Mouse (Mus musculus): ENCODE data around the gene Rraga. TPM values are rescaled to one million over a fixed set of nuclear protein-coding genes. Genes with fewer than 3 reads are reported as not detected.

Rraga gene
- 156 and 169 TPM in 2 replicates for polyA plus RNA-seq (2015; fragmentation: Nextera tagmentation; extraction: Ambion mirVana)

DNA sequence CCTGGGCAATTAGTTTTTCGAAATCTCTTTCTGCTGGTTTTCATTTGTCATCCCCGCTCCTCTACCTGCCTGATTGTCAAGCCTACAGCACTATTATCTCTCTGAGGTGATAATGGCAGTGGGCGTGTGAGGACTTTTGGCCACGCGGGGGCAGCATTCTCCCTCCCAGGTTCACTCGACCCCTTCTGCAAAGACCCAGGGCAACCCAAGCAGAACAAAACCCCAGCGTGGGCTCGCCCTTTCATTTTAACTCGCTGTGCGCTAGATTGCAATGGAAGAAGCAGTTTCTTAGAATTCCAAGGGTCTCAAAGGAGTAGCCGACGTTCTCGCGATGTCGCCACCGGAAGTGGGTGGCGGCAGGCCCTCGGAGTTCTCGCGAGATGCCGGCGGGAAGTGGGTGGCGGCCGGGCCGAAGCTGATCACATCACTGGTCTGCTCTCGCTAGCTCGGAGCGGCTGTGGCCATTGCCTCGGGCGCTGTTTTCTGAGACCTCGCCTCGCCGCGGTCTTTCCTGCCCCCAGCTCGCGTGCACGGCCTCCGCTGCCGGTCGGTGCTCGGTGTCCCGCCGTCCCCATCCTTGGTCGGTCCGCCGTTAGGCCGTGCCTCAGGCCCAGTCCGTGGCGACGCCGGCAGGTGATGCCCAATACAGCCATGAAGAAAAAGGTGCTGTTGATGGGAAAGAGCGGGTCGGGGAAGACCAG, at the start of gene Rraga:
Gene Rraga, plus strand, starts transcription at position 386 of the 701 bp plus-strand sequence.
- no peaks in the 10 kb centered on the region for H3K9me3 ChIP-seq (replicated peaks; ENCODE audit: control insufficient read depth, low read length, poor library complexity, severe bottlenecking)
- H3K36me3 ChIP-seq (ENCODE audit: control insufficient read depth, insufficient read depth, low read length) = no peaks in the 10 kb centered on the region
- H3K4me2 ChIP-seq (ENCODE audit: low read length) = peak within 1 kb of the TSS; percentile 68
- peak; percentile 98 for ATAC-seq
- peak within 1 kb of the TSS; percentile 83 for H3K4me3 ChIP-seq (ENCODE audit: low read depth, low read length)
- peak within 1 kb of the TSS; percentile 87 for H3K9ac ChIP-seq (ENCODE audit: low read depth, low read length)
- H3K27me3 ChIP-seq (ENCODE audit: control insufficient read depth, insufficient read depth, low read depth, low read length) = no peaks in the 10 kb centered on the region
- peak within 1 kb of the TSS; percentile 98 for H3K27ac ChIP-seq (ENCODE audit: low read length)
- under 1% methylated on average over 52 of the region's 53 CpGs for WGBS
- peaks cover 27% of the 10 kb centered on the region for H3K4me1 ChIP-seq (ENCODE audit: control insufficient read depth, insufficient read depth, low read length)

DNA sequence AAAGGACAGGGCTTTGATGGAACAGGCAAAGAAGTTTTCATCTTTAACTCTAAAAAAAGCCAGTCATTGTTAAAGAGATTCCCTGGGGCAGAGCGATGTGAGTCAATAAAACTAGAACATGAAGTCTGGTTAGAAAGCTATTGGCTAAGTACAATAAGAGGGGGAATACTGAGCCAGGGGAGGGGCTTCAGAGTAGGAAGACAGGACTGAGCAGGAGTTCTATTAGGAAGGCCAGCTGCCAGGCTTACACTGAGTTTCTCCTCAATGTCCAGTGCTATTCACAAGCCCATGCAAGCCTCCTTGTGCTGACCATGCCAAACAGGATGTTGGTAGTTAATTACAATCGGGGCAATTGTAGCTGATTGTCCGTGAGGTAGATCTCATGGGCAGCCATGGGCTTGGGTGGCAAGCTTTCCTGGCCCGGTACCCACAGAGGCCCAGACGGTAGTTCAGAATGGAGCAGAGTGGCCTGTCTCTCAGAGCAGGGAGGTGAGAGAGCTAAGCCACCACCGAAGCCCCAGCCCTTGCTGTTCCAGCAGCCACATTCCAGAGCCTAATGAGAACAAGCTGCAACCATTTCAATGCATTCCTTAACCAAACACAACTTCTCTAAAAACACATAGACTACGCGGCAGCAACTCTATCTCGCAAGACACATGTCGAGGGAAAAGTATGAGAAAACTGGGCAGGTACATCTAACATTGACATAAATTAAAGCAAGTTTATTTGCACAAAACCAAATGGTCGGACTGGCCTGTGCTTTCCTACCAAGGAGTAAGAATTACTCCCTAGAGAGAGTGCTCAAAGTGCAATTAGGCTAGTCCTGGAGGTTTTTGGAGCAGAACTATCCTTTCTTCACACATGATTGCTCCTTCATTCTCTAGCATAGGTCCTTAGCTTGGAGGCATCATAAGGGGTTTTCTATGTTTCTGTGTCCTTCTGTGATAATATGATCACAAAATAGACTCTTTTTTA, 48.0 kb upstream of the Rraga start:
- Histone ChIP-seq H3K27me3 (ENCODE audit: control insufficient read depth, insufficient read depth, low read depth, low read length) (no peaks in the 10 kb centered on the region), H3K27ac (ENCODE audit: low read length) (no peak overlapping the region), H3K4me2 (ENCODE audit: low read length) (no peak overlapping the region), H3K4me1 (ENCODE audit: control insufficient read depth, insufficient read depth, low read length) (no peaks in the 10 kb centered on the region), H3K9ac (ENCODE audit: low read depth, low read length) (no peak overlapping the region), H3K4me3 (ENCODE audit: low read depth, low read length) (no peak overlapping the region), H3K9me3 (replicated peaks; ENCODE audit: control insufficient read depth, low read length, poor library complexity, severe bottlenecking) (no peaks in the 10 kb centered on the region), H3K36me3 (ENCODE audit: control insufficient read depth, insufficient read depth, low read length) (no peaks in the 10 kb centered on the region)
- WGBS = 86% methylated on average over 11 of the region's 11 CpGs
- ATAC-seq = no peak

DNA sequence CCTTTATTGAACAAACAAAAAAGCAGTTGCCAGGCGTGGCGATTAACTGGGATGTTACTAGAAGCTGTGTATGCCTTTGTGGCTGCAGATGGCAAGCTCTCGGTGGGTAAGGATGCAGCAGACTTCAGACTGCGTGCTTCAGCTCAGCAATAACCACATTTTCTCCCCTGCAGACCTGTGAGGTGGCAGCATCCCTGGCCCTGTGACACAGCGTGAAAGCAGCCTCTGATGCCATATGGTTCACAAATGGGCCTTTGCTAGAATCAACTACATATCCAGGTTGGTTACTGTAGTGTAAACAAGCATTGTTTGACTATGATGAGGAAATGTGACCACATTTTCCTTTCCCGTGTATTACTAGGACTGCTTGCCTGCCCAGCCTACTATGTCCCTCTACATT, 46.3 kb upstream of the Rraga start:
- Histone ChIP-seq H3K9me3 (replicated peaks; ENCODE audit: control insufficient read depth, low read length, poor library complexity, severe bottlenecking) (no peaks in the 10 kb centered on the region), H3K4me2 (ENCODE audit: low read length) (no peak overlapping the region)
- WGBS = 79% methylated on average over 6 of the region's 6 CpGs

DNA sequence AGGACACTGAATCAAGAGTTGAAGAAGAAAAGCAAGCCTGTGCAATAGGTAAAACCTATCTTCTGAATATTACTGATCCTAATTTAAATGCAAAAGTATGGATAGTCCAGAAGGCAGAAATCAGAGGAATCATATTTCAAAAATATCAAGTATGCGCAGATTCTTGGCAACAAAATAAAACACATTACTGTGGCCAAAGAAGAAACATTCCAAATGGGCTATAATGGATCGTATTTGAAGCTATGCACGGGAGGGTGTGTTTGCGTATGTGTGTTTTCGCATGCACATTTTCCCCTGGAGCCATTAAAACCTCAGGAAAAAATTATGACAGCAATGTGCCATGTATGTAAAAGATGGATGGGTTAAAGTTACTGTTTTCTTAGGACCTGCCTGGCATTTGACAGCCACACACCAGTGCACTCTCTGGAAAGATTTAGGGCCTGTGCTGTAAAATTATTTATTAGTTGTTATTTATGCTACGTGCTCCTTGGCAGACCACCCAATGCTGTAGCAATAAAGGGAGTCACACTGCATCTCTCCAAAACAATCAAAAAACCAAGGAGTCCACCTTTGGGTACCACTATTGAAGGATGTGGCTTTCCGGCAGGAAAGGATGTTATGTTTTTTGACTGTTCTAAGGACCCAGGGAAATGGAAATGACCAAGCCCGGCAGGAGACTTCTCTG, 41.9 kb upstream of the Rraga start:
- no peak overlapping the region for H3K27ac ChIP-seq (ENCODE audit: low read length)
- no peaks in the 10 kb centered on the region for H3K27me3 ChIP-seq (ENCODE audit: control insufficient read depth, insufficient read depth, low read depth, low read length)
- ATAC-seq = no peak
- H3K9me3 ChIP-seq (replicated peaks; ENCODE audit: control insufficient read depth, low read length, poor library complexity, severe bottlenecking) = no peaks in the 10 kb centered on the region; the same call in 1 of the 2 replicates
- no peaks in the 10 kb centered on the region for H3K4me1 ChIP-seq (ENCODE audit: control insufficient read depth, insufficient read depth, low read length)
- WGBS = 83% methylated on average over 8 of the region's 8 CpGs
- H3K9ac ChIP-seq (ENCODE audit: low read depth, low read length) = no peak overlapping the region
- no peak overlapping the region for H3K4me3 ChIP-seq (ENCODE audit: low read depth, low read length)
- H3K4me2 ChIP-seq (ENCODE audit: low read length) = no peak overlapping the region
- H3K36me3 ChIP-seq (ENCODE audit: control insufficient read depth, insufficient read depth, low read length) = no peaks in the 10 kb centered on the region

More for the DNA sequence above, 46.3 kb upstream of the Rraga start:
- ATAC-seq = no peak
- no peaks in the 10 kb centered on the region for H3K36me3 ChIP-seq (ENCODE audit: control insufficient read depth, insufficient read depth, low read length)
- no peak overlapping the region for H3K27ac ChIP-seq (ENCODE audit: low read length)
- H3K4me1 ChIP-seq (ENCODE audit: control insufficient read depth, insufficient read depth, low read length) = no peaks in the 10 kb centered on the region
- no peaks in the 10 kb centered on the region for H3K27me3 ChIP-seq (ENCODE audit: control insufficient read depth, insufficient read depth, low read depth, low read length)
- no peak overlapping the region for H3K9ac ChIP-seq (ENCODE audit: low read depth, low read length)
- no peak overlapping the region for H3K4me3 ChIP-seq (ENCODE audit: low read depth, low read length)

DNA sequence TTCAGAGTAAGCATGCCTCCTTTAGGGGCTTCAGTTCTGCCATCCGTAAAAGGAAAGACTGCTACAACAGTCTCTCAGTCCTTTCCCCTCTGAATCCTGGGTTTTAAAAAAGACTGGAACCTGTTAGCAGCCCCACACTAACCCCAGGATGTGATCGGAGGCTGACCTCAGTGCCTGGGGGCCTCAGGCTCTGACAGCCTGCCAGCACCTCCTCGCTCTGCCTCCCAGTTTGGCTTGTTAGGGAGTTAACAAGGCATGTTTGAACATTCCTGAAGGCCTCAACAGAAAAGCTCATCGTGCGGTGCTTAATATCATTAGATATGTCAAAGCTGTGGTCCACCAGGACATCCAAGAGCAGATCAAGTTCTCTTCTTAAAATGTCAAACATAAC, 41.4 kb upstream of the Rraga start:
- Histone ChIP-seq H3K4me1 (ENCODE audit: control insufficient read depth, insufficient read depth, low read length) (no peaks in the 10 kb centered on the region), H3K4me2 (ENCODE audit: low read length) (no peak overlapping the region), H3K9ac (ENCODE audit: low read depth, low read length) (no peak overlapping the region), H3K9me3 (replicated peaks; ENCODE audit: control insufficient read depth, low read length, poor library complexity, severe bottlenecking) (no peaks in the 10 kb centered on the region; the same call in 1 of the 2 replicates), H3K4me3 (ENCODE audit: low read depth, low read length) (no peak overlapping the region), H3K27ac (ENCODE audit: low read length) (no peak overlapping the region), H3K27me3 (ENCODE audit: control insufficient read depth, insufficient read depth, low read depth, low read length) (no peaks in the 10 kb centered on the region), H3K36me3 (ENCODE audit: control insufficient read depth, insufficient read depth, low read length) (no peaks in the 10 kb centered on the region)
- ATAC-seq = no peak
- WGBS = 69% methylated on average over 5 of the region's 5 CpGs

DNA sequence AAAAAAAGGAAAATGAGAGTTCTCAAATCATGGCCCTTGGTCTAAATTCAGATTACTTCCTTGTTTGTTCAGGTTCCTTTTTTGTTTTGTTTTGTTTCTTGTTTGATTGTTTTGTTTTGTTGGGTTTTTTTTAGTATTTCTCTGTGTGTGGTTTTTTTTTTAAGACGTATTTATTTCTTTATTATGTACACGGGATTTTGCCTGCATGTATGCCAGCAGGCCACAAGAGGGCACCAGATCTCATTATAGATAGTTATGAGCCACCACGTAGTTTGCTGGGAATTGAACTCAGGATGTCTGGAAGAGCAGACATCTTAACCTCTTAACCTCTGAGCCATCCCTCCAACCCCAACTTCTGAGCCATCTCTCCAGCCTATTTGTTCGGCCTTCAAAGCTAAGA, 37.5 kb upstream of the Rraga start:
- Histone ChIP-seq H3K4me1 (ENCODE audit: control insufficient read depth, insufficient read depth, low read length) (no peaks in the 10 kb centered on the region), H3K9me3 (replicated peaks; ENCODE audit: control insufficient read depth, low read length, poor library complexity, severe bottlenecking) (no peaks in the 10 kb centered on the region; the same call in 1 of the 2 replicates), H3K4me2 (ENCODE audit: low read length) (no peak overlapping the region), H3K9ac (ENCODE audit: low read depth, low read length) (no peak overlapping the region), H3K27me3 (ENCODE audit: control insufficient read depth, insufficient read depth, low read depth, low read length) (no peaks in the 10 kb centered on the region), H3K27ac (ENCODE audit: low read length) (no peak overlapping the region), H3K4me3 (ENCODE audit: low read depth, low read length) (no peak overlapping the region), H3K36me3 (ENCODE audit: control insufficient read depth, insufficient read depth, low read length) (no peaks in the 10 kb centered on the region)
- WGBS = 48% methylated on average over 4 of the region's 4 CpGs
- no peak for ATAC-seq

DNA sequence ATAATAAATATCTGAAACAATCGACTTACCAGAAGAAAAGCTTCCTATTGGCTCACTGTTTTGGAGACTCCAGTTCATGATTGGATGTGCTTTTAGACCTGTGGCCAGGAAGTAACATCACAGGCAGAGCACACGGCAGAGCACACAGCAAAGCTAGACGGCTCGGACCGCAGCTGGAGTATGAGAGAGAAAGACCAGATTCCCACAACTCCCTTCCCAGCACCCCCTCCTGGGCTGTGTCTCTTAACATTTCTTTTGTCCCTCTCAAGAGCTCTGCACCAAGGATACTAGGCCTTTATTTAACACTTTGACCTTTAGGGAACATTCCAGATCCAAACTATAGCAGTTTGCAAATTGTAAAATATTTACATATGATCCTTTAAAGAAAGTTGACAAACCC, 36.5 kb upstream of the Rraga start:
- no peak overlapping the region for H3K4me2 ChIP-seq (ENCODE audit: low read length)
- no peak overlapping the region for H3K9ac ChIP-seq (ENCODE audit: low read depth, low read length)
- no peaks in the 10 kb centered on the region for H3K36me3 ChIP-seq (ENCODE audit: control insufficient read depth, insufficient read depth, low read length)
- H3K27me3 ChIP-seq (ENCODE audit: control insufficient read depth, insufficient read depth, low read depth, low read length) = no peaks in the 10 kb centered on the region
- H3K9me3 ChIP-seq (replicated peaks; ENCODE audit: control insufficient read depth, low read length, poor library complexity, severe bottlenecking) = no peaks in the 10 kb centered on the region; the same call in 1 of the 2 replicates
- no peak overlapping the region for H3K27ac ChIP-seq (ENCODE audit: low read length)
- H3K4me3 ChIP-seq (ENCODE audit: low read depth, low read length) = no peak overlapping the region
- 89% methylated on average over 5 of the region's 5 CpGs for WGBS
- no peak for ATAC-seq
- H3K4me1 ChIP-seq (ENCODE audit: control insufficient read depth, insufficient read depth, low read length) = no peaks in the 10 kb centered on the region

DNA sequence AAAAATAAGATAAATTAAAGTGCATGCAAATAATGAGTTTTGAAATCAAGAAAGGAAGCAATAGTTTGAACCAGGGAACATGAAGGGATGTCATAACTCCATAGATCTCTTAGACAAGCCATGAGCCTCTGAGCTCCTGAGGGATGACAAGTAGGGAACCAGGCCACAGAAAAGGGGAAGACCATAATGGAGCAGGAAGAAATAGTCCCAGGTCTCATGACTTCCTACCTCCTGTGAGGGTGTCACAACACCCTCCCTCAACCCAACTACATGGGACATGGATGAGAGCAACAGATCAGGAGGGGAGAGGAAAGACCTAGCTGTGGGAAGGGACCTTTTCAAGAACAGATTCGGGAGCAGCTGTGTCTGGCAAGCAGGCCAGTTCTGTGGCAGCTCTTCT, 33.9 kb upstream of the Rraga start:
- Histone ChIP-seq H3K9me3 (replicated peaks; ENCODE audit: control insufficient read depth, low read length, poor library complexity, severe bottlenecking) (no peaks in the 10 kb centered on the region; the same call in 1 of the 2 replicates), H3K27me3 (ENCODE audit: control insufficient read depth, insufficient read depth, low read depth, low read length) (no peaks in the 10 kb centered on the region), H3K4me2 (ENCODE audit: low read length) (no peak overlapping the region), H3K9ac (ENCODE audit: low read depth, low read length) (no peak overlapping the region), H3K4me1 (ENCODE audit: control insufficient read depth, insufficient read depth, low read length) (no peaks in the 10 kb centered on the region), H3K27ac (ENCODE audit: low read length) (no peak overlapping the region), H3K36me3 (ENCODE audit: control insufficient read depth, insufficient read depth, low read length) (no peaks in the 10 kb centered on the region), H3K4me3 (ENCODE audit: low read depth, low read length) (no peak overlapping the region)
- WGBS = 100% methylated on average over 1 of the region's 1 CpGs
- no peak for ATAC-seq

All from midbrain, embryonic 16.5 days (tissue).